In genomic region chr1:36145050-36145449, GRCm38 (mm10) we compare ENCODE assay signal across 10 mouse cellular contexts.
A peak's percentile ranks its signal among the peaks of the same experiment; 100 is the strongest.
DNase-seq lines count a peak whose midpoint lies in the region; ATAC-seq and TF ChIP-seq lines count a peak whose summit lies in the region.
"Had no signal": no experiment of that assay in that cellular context is flagged by ENCODE, and none has a peak within 500 bp of the region (broad histone marks: within the 10 kb centered on the region; RNA-seq: fewer than 3 reads in every experiment).

No protein-coding gene starts in this region.

- H3K4me3 ChIP-seq in left cerebral cortex, adult 2 months: no peak overlapping the region
- no peak overlapping the region for H3K4me3 ChIP-seq in layer of hippocampus, adult 2 months
- H3K4me3 ChIP-seq: embryonic facial prominence, embryonic 12.5 days; limb, embryonic 12.5 days had no signal

- TF ChIP-seq CTCF in left cerebral cortex, adult 2 months (IDR thresholded peaks at IDR 0.05): peak; percentile 77
- TF ChIP-seq CTCF in layer of hippocampus, adult 2 months (conservative IDR thresholded peaks at IDR 0.05): peak; percentile 86

- H3K27ac ChIP-seq in left cerebral cortex, adult 2 months: no peak overlapping the region
- no peak overlapping the region for H3K27ac ChIP-seq in layer of hippocampus, adult 2 months
- H3K27ac ChIP-seq: embryonic facial prominence, embryonic 12.5 days; limb, embryonic 12.5 days had no signal

- intact Hi-C loops in left cerebral cortex, adult 2 months (cut with DNase I): loop anchor here (2.0 to 5.0 kb wide), 2 partner anchors 108 to 132 kb away; no protein-coding TSS in a partner anchor

- ATAC-seq in cerebellum, adult (ENCODE audit: insufficient number of reproducible peaks, low FRiP score, low TSS enrichment): no peak

- peak; percentile 14 for DNase-seq in cerebellum, adult 11 months
- DNase-seq in left cerebral cortex, adult 2 months (ENCODE audit: extremely low spot score in 1 of 2, low spot score in 2 of 2): peak; percentile 43 to 47
- no peak for DNase-seq in left cerebral cortex, adult 8-10 months (ENCODE audit: low spot score in 2 of 2)
- peak; percentile 13 for DNase-seq in c-Kit-positive CD71-positive TER-119-positive erythroid progenitor cells, embryonic 14.5 days (ENCODE audit: low spot score)
- DNase-seq in layer of hippocampus, adult 2 months (ENCODE audit: low spot score in 2 of 2): peak; percentile 33 to 56
- DNase-seq in right cerebral cortex, postnatal 10 days (ENCODE audit: low spot score in 2 of 2): peak; percentile 58 to 73
- DNase-seq in testis, postnatal 10 days (ENCODE audit: low spot score): no peak

Comparison
In these comparisons a context has a peak if more than half of its experiments do, and no peak if none do; other contexts are left out.
1. DNase-seq: peak in cerebellum, adult 11 months (single experiment), left cerebral cortex, adult 2 months (2 of 2), c-Kit-positive CD71-positive TER-119-positive erythroid progenitor cells, embryonic 14.5 days (single experiment), layer of hippocampus, adult 2 months (2 of 2) and right cerebral cortex, postnatal 10 days (2 of 2); none in left cerebral cortex, adult 8-10 months (0 of 2) and testis, postnatal 10 days (single experiment).